Mouse (Mus musculus): ENCODE data around the gene P2ry6.

GRCm38 (mm10) chr7:100893249-100894056 is 81.0 kb downstream of the P2ry6 start:
- TF ChIP-seq GATA1 (IDR thresholded peaks at IDR 0.05; ENCODE audit: borderline replicate concordance, low read length), result no peak
- TF ChIP-seq FLI1 (IDR thresholded peaks at IDR 0.05; ENCODE audit: low read length), result no peak

Data from megakaryocyte, embryonic 14.5 days (primary cell).